Mouse (Mus musculus): ENCODE results near the gene Mettl24. TPM values are rescaled to one million over a fixed set of nuclear protein-coding genes. Genes with fewer than 3 reads are reported as not detected.

The Mettl24 gene
- polyA plus RNA-seq, 1 experiment from 2014 or later: 0.83 TPM

DNA sequence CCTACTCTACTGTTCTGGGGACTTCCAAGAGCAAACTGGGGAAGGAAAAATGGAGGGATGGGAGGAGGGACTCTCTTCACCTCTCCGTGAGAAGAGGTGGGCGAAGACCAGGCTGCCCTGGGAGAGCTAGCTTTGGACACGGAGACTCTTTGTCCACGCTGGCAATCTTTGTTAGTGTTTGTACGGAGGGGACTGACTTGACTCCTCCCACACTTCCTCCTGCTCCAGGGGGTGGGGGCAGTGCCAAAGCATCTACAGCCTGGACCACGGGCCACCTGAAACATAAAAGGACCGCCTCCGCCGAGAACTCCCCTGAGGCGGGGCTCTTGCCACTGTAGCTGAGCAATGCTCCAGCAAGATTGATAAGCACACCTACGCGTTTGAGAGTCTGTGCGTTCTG is 8.9 kb upstream of the Mettl24 start:
- Histone ChIP-seq H3K27ac (ENCODE audit: low read depth, low read length) (no peak overlapping the region), H3K9me3 (ENCODE audit: control insufficient read depth, low read length) (no peaks in the 10 kb centered on the region), H3K36me3 (ENCODE audit: control insufficient read depth, insufficient read depth, low read length) (no peaks in the 10 kb centered on the region), H3K9ac (replicated peaks; ENCODE audit: low read depth, low read length) (no peak overlapping the region), H3K4me2 (ENCODE audit: low read depth, low read length) (peak overlapping the region; percentile 30), H3K27me3 (ENCODE audit: control insufficient read depth, insufficient read depth, low read length) (no peaks in the 10 kb centered on the region), H3K4me1 (ENCODE audit: control insufficient read depth, insufficient read depth, low read length) (peaks cover 11% of the 10 kb centered on the region), H3K4me3 (ENCODE audit: low read depth, low read length) (no peak overlapping the region)
- 13% methylated on average over 13 of the region's 13 CpGs for WGBS
- peak; percentile 68; the same call in 1 of the 2 replicates for ATAC-seq (ENCODE audit: low read depth)

DNA sequence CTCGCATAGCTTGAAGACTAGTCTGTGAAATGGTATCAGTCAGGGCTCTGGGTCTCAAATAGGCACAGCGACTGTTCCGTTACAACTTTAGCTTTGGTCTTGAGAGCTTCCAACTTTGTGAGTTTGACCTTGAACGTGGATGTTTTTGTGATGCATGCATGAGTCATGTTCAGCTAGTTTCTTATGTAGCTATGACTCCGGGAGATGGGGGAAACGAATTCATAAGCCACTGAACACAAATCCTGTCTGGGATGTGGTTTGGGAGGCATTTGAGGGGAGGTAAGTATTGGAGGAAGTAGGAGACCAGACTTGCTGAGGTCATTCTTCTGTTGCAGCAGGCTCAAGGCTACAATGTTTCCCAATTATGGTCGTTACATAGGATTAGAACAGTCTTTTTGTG is 7.2 kb upstream of the Mettl24 start:
- H3K4me1 ChIP-seq (ENCODE audit: control insufficient read depth, insufficient read depth, low read length): peaks cover 11% of the 10 kb centered on the region
- 84% methylated on average over 7 of the region's 7 CpGs for WGBS
- H3K4me2 ChIP-seq (ENCODE audit: low read depth, low read length): no peak overlapping the region
- no peak for ATAC-seq (ENCODE audit: low read depth)
- no peak overlapping the region for H3K9ac ChIP-seq (replicated peaks; ENCODE audit: low read depth, low read length)
- H3K27ac ChIP-seq (ENCODE audit: low read depth, low read length): no peak overlapping the region
- H3K27me3 ChIP-seq (ENCODE audit: control insufficient read depth, insufficient read depth, low read length): no peaks in the 10 kb centered on the region
- H3K36me3 ChIP-seq (ENCODE audit: control insufficient read depth, insufficient read depth, low read length): no peaks in the 10 kb centered on the region
- no peaks in the 10 kb centered on the region for H3K9me3 ChIP-seq (ENCODE audit: control insufficient read depth, low read length)
- H3K4me3 ChIP-seq (ENCODE audit: low read depth, low read length): no peak overlapping the region

DNA sequence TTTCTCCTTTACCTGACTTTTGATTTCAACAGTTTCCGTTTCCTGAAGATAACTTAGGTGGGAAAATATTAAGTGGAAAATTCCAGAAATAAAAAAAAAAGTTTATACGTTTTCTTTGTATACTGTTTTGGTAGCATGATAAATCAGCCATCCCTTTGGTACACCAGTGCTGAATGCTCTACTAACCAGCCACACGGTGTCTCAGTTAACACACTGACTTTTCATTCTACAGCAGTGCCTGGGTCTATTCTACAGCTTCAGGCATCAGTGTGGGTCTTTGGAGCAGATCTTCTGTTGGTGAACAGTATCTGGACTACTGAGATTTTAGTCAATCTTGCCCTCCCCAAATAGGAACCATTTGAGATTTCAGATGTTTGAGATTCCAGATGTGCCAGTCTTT is 4.6 kb upstream of the Mettl24 start:
- Histone ChIP-seq H3K9me3 (ENCODE audit: control insufficient read depth, low read length) (no peaks in the 10 kb centered on the region), H3K27ac (ENCODE audit: low read depth, low read length) (no peak overlapping the region), H3K4me1 (ENCODE audit: control insufficient read depth, insufficient read depth, low read length) (peaks cover 19% of the 10 kb centered on the region), H3K9ac (replicated peaks; ENCODE audit: low read depth, low read length) (no peak overlapping the region), H3K36me3 (ENCODE audit: control insufficient read depth, insufficient read depth, low read length) (no peaks in the 10 kb centered on the region), H3K27me3 (ENCODE audit: control insufficient read depth, insufficient read depth, low read length) (no peaks in the 10 kb centered on the region), H3K4me3 (ENCODE audit: low read depth, low read length) (no peak overlapping the region), H3K4me2 (ENCODE audit: low read depth, low read length) (no peak overlapping the region)
- ATAC-seq (ENCODE audit: low read depth): no peak
- 85% methylated on average over 3 of the region's 3 CpGs for WGBS

DNA sequence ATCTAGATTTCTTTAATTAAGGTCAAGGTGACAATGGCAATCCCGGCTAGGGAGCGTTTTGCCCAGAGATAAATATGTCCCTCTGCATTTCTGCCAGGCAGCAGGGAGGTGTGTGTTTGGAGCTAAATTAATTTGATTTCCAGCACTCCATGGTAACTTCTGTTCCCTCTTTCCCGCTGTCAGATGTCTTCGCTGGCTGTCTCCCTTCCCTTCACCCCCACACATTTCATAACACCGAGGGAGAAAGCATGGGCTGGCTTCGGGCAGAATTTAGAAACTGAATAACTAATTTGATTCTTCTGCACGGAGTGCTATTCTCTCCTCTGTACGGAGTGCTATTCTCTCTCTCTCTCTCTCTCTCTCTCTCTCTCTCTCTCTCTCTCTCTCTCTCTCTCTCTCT is 612 bp upstream of the Mettl24 start:
- ATAC-seq (ENCODE audit: low read depth): no peak
- H3K36me3 ChIP-seq (ENCODE audit: control insufficient read depth, insufficient read depth, low read length): no peaks in the 10 kb centered on the region
- H3K9ac ChIP-seq (replicated peaks; ENCODE audit: low read depth, low read length): no peak overlapping the region
- no peaks in the 10 kb centered on the region for H3K27me3 ChIP-seq (ENCODE audit: control insufficient read depth, insufficient read depth, low read length)
- no peaks in the 10 kb centered on the region for H3K9me3 ChIP-seq (ENCODE audit: control insufficient read depth, low read length)
- 35% methylated on average over 8 of the region's 8 CpGs for WGBS
- peaks cover 11% of the 10 kb centered on the region for H3K4me1 ChIP-seq (ENCODE audit: control insufficient read depth, insufficient read depth, low read length)
- no peak overlapping the region; the same call in 1 of the 2 replicates for H3K4me2 ChIP-seq (ENCODE audit: low read depth, low read length)
- H3K27ac ChIP-seq (ENCODE audit: low read depth, low read length): no peak overlapping the region
- no peak overlapping the region for H3K4me3 ChIP-seq (ENCODE audit: low read depth, low read length)

DNA sequence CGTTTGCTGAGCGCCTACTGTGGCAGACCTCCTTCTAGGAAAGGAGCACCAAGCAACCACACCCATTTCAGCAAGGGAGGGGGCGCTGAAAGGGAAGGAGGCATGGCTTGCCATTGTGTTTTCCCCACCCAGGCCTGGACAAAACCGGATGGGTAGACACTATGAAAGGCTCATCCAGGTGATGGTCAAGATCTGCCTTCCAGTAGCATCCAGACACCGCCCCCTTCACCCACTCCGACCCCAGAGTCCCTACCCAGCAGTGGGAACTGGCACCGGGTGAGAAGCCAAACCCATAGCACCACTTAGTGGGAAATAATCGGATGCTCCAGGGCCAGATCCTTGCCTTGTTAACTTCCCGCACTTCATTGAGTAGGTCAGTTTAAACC is 779 bp downstream of the Mettl24 start:
- no peaks in the 10 kb centered on the region for H3K27me3 ChIP-seq (ENCODE audit: control insufficient read depth, insufficient read depth, low read length)
- peak overlapping the region; percentile 49 for H3K4me3 ChIP-seq (ENCODE audit: low read depth, low read length)
- peaks cover 11% of the 10 kb centered on the region for H3K4me1 ChIP-seq (ENCODE audit: control insufficient read depth, insufficient read depth, low read length)
- H3K9ac ChIP-seq (replicated peaks; ENCODE audit: low read depth, low read length): no peak overlapping the region
- no peaks in the 10 kb centered on the region for H3K36me3 ChIP-seq (ENCODE audit: control insufficient read depth, insufficient read depth, low read length)
- no peaks in the 10 kb centered on the region for H3K9me3 ChIP-seq (ENCODE audit: control insufficient read depth, low read length)
- H3K27ac ChIP-seq (ENCODE audit: low read depth, low read length): no peak overlapping the region
- H3K4me2 ChIP-seq (ENCODE audit: low read depth, low read length): peak overlapping the region; percentile 98
- WGBS: 61% methylated on average over 9 of the region's 9 CpGs
- ATAC-seq (ENCODE audit: low read depth): 0 out of 2 replicates have a peak, but pooled peaks have one; percentile 9

DNA sequence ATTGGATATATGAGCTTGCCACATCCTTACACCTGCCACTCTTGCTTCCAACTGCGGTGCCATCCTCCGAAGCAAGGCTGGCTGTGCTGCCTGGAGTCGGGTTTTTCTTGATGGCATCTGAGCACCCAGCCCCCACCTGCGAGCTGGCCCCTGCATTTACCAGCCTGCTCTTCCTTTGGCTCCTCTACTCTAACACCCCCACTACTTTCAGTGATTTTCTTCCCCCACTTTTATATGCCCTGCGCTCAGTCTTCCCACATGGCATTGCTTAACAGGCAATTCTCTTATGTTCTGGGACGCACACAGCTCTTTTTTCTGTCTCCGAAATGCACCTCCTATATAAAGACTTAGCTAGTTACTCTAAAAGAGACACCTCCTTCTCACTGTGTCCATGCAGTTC is 1.2 kb downstream of the Mettl24 start:
- peaks cover 11% of the 10 kb centered on the region for H3K4me1 ChIP-seq (ENCODE audit: control insufficient read depth, insufficient read depth, low read length)
- no peaks in the 10 kb centered on the region for H3K27me3 ChIP-seq (ENCODE audit: control insufficient read depth, insufficient read depth, low read length)
- H3K4me2 ChIP-seq (ENCODE audit: low read depth, low read length): no peak overlapping the region
- H3K9ac ChIP-seq (replicated peaks; ENCODE audit: low read depth, low read length): no peak overlapping the region
- no peaks in the 10 kb centered on the region for H3K9me3 ChIP-seq (ENCODE audit: control insufficient read depth, low read length)
- 91% methylated on average over 7 of the region's 7 CpGs for WGBS
- H3K27ac ChIP-seq (ENCODE audit: low read depth, low read length): no peak overlapping the region
- H3K36me3 ChIP-seq (ENCODE audit: control insufficient read depth, insufficient read depth, low read length): no peaks in the 10 kb centered on the region
- H3K4me3 ChIP-seq (ENCODE audit: low read depth, low read length): no peak overlapping the region
- ATAC-seq (ENCODE audit: low read depth): no peak

DNA sequence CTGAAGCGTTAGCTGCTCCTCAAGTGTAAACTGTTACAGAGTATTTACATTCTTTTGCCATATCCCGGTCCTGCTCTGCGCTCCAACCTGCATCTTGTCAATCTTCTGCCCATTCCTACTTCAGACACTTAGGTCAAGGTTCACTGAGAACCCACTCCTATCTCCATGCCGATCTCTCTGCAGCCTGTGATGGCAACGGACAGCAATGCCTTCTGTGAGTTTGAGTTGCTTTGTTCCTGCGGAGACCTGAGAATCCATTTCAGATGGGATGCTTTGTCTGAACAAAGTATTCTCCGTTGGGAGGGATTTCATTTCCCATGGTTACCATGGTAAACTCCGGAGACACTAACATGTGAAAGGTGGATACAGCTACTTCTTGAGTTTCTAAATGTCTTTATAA is 2.6 kb downstream of the Mettl24 start:
- no peak overlapping the region for H3K9ac ChIP-seq (replicated peaks; ENCODE audit: low read depth, low read length)
- no peaks in the 10 kb centered on the region for H3K9me3 ChIP-seq (ENCODE audit: control insufficient read depth, low read length)
- H3K4me3 ChIP-seq (ENCODE audit: low read depth, low read length): no peak overlapping the region
- WGBS: 60% methylated on average over 8 of the region's 8 CpGs
- no peak for ATAC-seq (ENCODE audit: low read depth)
- H3K4me2 ChIP-seq (ENCODE audit: low read depth, low read length): no peak overlapping the region
- H3K27ac ChIP-seq (ENCODE audit: low read depth, low read length): no peak overlapping the region
- H3K4me1 ChIP-seq (ENCODE audit: control insufficient read depth, insufficient read depth, low read length): peaks cover 11% of the 10 kb centered on the region
- no peaks in the 10 kb centered on the region for H3K36me3 ChIP-seq (ENCODE audit: control insufficient read depth, insufficient read depth, low read length)
- no peaks in the 10 kb centered on the region for H3K27me3 ChIP-seq (ENCODE audit: control insufficient read depth, insufficient read depth, low read length)

DNA sequence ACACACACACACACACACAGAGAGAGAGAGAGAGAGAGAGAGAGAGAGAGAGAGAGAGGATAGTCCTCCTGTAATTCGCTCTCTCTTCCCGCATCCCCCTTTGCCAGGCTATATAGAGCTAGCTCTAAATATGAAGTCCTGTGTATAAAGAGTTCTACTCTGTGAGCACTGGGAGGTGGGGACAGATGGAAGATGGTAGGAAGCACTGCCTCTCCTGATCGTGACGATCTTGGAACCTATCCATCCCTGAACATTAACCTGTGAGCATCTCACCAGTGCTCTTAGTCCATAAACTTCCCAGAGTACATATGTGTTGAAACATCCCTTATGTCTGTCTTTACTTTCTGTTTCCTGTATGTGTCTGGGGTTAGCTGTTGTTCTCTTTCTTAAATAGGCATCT is 3.9 kb downstream of the Mettl24 start:
- Histone ChIP-seq H3K27me3 (ENCODE audit: control insufficient read depth, insufficient read depth, low read length) (no peaks in the 10 kb centered on the region), H3K9ac (replicated peaks; ENCODE audit: low read depth, low read length) (no peak overlapping the region), H3K27ac (ENCODE audit: low read depth, low read length) (no peak overlapping the region), H3K36me3 (ENCODE audit: control insufficient read depth, insufficient read depth, low read length) (no peaks in the 10 kb centered on the region), H3K9me3 (ENCODE audit: control insufficient read depth, low read length) (no peaks in the 10 kb centered on the region), H3K4me3 (ENCODE audit: low read depth, low read length) (no peak overlapping the region), H3K4me2 (ENCODE audit: low read depth, low read length) (no peak overlapping the region), H3K4me1 (ENCODE audit: control insufficient read depth, insufficient read depth, low read length) (peaks cover 11% of the 10 kb centered on the region)
- WGBS: 92% methylated on average over 4 of the region's 4 CpGs
- ATAC-seq (ENCODE audit: low read depth): no peak

DNA sequence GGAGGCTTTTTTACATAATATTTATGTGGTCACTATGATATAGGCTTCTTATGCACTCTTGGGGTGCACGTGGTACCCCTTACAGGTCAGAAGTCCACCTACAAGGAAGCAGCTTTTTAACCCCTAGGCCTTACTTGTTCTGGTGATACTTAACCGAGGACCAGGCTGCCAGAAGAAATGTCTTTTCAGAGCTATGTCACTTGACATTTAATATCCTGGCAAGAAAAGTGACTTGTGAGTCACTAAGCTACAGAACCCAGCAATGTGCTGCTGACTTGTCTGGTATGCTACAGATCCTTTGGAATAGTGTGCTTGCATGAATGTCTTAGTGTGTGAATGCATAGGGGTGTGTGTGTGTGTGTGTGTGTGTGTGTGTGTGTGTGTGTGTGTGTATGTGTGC is 4.3 kb downstream of the Mettl24 start:
- Histone ChIP-seq H3K4me3 (ENCODE audit: low read depth, low read length) (no peak overlapping the region), H3K4me1 (ENCODE audit: control insufficient read depth, insufficient read depth, low read length) (peaks cover 11% of the 10 kb centered on the region), H3K27me3 (ENCODE audit: control insufficient read depth, insufficient read depth, low read length) (no peaks in the 10 kb centered on the region), H3K9me3 (ENCODE audit: control insufficient read depth, low read length) (no peaks in the 10 kb centered on the region), H3K36me3 (ENCODE audit: control insufficient read depth, insufficient read depth, low read length) (no peaks in the 10 kb centered on the region), H3K4me2 (ENCODE audit: low read depth, low read length) (no peak overlapping the region), H3K27ac (ENCODE audit: low read depth, low read length) (no peak overlapping the region), H3K9ac (replicated peaks; ENCODE audit: low read depth, low read length) (no peak overlapping the region)
- WGBS: 78% methylated on average over 2 of the region's 2 CpGs
- no peak for ATAC-seq (ENCODE audit: low read depth)

DNA sequence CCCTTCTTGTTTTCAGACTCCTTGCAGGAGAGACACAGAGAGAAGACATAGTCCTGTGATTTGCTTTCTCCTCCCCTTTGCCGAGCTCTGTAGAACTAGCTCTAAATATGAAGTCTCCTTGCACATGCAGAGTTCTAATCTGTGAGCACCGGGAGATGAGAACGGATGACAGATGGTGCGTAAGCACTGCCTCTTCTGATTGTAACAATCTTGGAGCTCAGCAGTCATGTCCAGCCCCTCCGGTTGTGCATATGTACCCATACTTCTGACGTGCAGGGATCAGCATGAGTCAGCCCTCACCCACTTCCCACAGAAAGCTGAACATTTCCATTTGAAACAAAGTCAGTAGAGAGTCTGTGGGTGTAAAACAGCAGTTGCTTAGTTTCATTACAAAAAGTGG is 5.2 kb downstream of the Mettl24 start:
- no peaks in the 10 kb centered on the region for H3K9me3 ChIP-seq (ENCODE audit: control insufficient read depth, low read length)
- H3K4me3 ChIP-seq (ENCODE audit: low read depth, low read length): no peak overlapping the region
- 82% methylated on average over 6 of the region's 6 CpGs for WGBS
- H3K36me3 ChIP-seq (ENCODE audit: control insufficient read depth, insufficient read depth, low read length): no peaks in the 10 kb centered on the region
- no peak overlapping the region for H3K27ac ChIP-seq (ENCODE audit: low read depth, low read length)
- no peaks in the 10 kb centered on the region for H3K27me3 ChIP-seq (ENCODE audit: control insufficient read depth, insufficient read depth, low read length)
- no peak for ATAC-seq (ENCODE audit: low read depth)
- H3K9ac ChIP-seq (replicated peaks; ENCODE audit: low read depth, low read length): no peak overlapping the region
- H3K4me1 ChIP-seq (ENCODE audit: control insufficient read depth, insufficient read depth, low read length): peaks cover 5% of the 10 kb centered on the region
- H3K4me2 ChIP-seq (ENCODE audit: low read depth, low read length): no peak overlapping the region
